Mouse (Mus musculus) cerebellum, postnatal 25 days (tissue): Measurements from ENCODE around the gene Tcte2.

ENCODE experiments used
- DNase-seq, 2 experiments: peaks; one replicate each; pipeline ENCODE4 v3.0.0; 2021; ENCODE audit warnings: mixed read lengths in 2 of 2

The Tcte2 gene

DNA sequence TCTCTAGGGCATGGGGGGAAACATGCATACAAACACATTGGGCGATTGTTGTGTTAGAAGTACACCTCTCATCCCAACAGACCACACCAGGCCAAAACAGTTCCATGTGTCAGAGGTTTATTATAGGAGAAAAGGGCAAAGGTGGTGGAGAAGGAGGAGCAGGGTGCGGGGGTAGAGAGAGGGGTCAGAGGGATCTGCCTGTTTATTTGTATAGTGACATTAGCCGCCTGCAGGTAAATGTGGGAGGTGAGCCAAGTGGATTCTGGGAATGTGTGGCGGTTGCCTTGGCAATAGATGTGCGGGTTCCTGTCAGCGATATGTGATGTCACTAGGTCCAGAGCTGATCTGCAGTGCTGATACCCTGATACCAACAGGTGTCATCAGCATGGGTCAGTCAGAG is 45.3 kb downstream of the Tcte2 start:
- no peak for DNase-seq

- no peak for DNase-seq
Observed at GRCm38 (mm10) chr17:13715511-13715910, 46.1 kb downstream of the Tcte2 start.

DNA sequence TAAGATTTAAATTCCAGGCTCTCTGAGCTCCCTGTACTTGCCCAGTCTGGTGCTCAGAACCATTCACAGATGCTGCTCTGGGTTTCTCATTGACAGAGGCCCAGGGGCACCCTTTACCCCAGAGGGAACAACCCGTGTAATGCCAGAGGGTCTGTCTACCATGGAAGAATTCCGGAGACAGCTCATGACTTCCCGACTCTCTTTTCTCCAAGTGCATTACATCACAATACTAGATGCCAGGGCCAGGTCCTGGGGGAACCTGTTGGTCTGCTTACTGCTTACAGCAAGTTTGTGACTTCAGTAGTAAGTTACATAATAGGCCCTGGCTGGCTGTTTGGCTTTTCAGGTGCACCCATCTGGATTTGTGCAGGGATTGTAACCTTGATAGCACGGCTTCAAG is 47.0 kb downstream of the Tcte2 start:
- no peak for DNase-seq

- no peak for DNase-seq
Observed at GRCm38 (mm10) chr17:13714128-13714527, 47.5 kb downstream of the Tcte2 start.

DNA sequence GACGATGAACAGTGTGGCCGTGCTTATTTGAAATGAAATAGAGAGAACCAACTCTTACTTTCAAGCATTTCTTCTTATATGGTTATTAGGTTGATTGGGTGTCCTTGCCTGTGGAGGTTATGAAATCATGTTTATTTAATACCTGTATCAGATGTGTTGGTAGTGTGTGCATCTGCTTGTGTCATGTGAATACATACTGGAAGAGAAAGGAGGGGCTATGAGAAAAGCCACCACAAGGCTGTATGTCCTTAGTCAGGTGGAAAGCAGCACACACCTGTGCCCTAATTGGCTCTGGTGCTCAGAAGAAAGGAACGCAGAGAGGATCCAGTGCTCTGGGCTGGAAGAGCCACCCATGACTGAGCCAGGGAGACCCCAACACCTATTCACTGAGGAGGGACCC is 49.1 kb downstream of the Tcte2 start:
- DNase-seq: no peak

DNA sequence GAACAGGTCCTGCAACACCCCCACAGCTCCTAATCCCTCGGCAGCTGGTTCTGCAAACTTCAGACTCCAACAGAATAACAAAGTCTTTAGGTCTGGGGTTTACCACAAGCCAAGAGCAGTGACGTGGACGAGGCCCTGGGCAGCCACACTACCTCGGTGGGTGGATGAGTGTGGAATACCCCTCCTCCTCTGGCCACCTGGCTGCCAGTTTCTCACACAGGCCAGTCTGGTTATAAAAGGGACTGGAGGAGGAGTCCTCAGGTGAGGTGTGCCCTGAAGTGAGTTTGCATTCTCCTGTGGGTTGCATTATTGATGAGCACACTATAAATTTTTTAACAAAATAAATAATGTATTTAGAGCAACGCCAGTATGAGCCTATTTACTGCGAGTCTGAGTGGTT is 49.5 kb downstream of the Tcte2 start:
- no peak for DNase-seq

DNA sequence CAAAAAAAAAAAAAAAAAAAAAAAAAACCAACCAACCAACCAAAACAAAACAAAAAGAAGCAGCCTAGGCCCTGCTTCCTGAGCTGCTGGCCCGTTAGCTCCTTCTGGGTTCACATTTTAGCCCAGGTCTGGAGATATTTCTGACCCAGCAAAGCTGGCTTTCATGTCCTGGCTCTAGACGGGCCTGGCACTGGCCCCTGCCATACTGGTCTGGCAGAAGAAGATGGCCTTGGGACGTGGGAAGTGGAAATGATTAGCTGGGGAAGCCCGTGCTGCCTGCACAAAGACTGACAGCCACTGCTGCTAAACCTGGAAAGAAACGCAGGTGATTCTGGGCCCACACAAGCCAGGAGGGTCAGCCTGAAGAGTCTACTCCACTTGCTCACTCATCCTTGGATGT is 50.5 kb downstream of the Tcte2 start:
- DNase-seq: peak; percentile 50 to 64

GRCm38 (mm10) chr17:13705481-13705921 is 56.1 kb downstream of the Tcte2 start:
- no peak for DNase-seq

GRCm38 (mm10) chr17:13703611-13704320 is 57.9 kb downstream of the Tcte2 start:
- DNase-seq: peak; percentile 83 to 85

DNA sequence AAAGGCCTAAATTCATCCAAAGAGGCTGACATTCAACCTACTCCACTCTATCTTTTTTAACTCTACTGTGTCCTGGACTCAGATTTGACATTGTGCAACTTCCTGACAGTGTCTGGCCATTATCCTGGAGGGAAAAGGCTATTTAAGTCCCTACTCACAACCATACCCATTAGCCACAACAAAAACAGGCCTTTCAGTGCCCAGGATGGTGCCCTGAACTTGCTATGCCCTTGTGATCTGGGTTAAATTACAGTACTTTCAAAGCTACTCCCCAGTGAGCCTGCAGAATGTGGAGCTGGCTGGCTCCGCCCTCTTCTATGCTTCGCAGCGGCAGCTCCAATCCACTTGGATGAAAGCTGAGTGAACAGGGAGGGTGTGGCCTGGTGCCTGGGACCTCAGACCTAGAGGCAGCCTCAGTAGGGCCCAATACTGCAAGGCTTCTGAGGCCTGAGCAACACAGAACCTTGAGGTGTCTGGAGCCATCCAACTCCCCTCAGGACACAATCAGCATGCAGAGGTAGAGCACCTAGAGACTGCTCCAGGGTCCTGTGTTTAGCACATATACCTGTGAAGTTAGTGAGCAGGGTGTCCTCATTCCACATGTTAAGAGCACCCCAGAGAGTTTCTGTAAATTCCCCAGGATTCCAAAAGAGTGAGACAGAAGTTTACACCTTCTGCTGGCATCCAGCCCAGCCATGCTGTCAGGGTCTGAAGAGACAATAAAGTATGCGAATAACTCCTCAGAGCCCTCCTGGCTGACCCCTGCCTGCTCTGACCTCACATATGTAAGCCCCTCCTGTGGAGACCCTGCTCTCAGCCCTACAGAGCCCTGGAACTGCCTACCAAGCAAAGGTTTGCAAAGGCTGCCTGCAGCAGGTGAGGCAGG is 61.3 kb downstream of the Tcte2 start:
- DNase-seq: peak in 1 of 2 experiments; percentile 37

DNA sequence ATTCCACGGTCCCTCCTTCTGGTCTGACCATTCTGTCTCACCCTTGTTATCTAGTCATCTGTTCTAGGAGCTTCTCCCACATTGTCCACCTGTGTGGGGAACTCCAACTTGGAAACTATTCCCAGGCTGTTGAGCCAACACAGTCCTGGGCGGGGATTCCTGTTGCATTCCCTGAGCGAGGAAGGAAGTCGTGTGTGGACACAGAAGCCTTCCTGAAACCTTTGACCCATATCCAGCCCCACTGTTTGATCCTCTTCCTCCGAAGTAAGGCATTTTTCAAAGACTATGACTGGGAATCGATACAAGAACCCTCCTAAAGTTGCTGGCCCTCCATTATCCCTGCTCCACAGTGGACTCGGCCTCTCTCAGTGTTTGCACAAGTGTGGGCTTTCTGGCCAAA is 61.9 kb downstream of the Tcte2 start:
- DNase-seq: no peak

DNA sequence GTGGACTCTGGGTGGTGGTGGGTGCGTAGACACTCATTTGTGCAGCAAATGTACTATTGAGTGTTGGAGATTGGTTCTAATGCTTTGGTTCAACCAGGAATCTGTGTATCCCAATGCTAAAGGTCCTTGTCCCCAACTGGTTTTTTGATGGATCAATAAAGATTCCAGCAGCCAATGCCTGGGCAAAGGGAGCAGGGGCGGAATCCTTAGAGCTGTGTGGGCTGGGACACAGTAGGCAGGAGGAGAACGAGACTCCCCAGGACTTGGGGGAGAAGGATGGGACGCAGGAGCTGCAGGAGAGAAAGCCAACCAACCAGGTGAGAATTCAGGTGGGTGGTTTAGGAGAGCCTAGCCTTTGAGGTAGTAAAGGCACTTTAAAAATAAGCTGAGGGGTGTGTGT is 63.4 kb downstream of the Tcte2 start:
- no peak for DNase-seq

GRCm38 (mm10) chr17:13697646-13698045 is 64.0 kb downstream of the Tcte2 start:
- no peak for DNase-seq

- DNase-seq: no peak
Observed at GRCm38 (mm10) chr17:13695881-13696280, 65.7 kb downstream of the Tcte2 start.

DNA sequence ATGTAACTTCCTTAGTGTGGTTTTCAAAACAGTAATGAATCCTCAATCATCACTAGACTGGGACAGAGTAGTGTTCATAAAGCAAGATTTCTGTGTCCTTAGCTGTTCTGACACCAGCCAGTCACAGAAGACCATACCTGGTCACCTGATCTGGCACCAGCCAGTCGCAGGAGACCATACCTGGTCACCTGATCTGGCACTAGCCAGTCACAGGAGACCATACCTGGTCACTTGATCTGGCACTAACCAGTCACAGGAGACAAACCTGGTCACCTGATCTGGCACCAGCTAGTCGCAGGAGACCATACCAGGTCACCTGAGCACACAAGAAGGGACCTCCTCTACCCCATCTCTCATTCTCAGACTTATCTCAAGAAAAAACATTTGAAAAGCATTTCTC is 66.4 kb downstream of the Tcte2 start:
- DNase-seq: no peak

DNA sequence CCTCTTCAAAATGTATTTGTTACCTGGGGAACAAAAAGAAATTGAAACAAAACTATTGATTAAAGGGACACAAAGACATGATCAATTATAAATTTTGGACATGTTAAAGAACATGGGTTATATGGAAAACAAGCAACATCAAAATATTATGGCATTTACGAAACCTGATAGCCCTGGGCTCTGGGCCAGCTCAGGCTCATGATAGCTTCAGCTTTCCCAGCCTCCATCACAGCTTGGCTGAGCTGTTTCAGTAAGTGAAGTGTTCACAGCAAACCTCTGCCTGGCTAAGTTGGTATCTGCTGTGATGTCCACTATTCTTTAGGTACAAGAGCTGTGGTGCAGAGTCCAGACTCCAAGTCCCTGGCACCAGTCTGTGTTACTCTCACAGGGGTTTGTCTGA is 67.4 kb downstream of the Tcte2 start:
- DNase-seq: no peak

DNA sequence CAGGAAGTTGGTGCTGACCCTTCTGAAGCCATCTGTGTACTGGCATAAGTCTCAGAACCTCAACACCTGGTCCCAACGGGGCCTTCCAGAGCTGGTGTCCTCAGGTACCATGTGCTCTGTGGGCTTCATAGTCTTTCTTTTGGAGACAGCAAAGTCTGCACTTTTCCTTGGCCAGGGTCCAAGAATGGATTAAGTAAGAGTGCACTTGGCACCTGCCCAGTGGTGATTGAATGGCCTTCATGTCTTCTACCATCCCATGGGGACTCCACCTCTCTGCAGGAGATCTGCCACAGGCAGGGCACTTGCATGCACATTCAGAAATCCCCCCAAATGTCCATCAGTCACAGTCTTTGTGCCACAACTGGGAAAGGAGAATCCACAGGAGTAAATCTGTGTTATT is 74.0 kb downstream of the Tcte2 start:
- DNase-seq: no peak

- DNase-seq: no peak
Observed at GRCm38 (mm10) chr17:13687086-13687485, 74.5 kb downstream of the Tcte2 start.

DNA sequence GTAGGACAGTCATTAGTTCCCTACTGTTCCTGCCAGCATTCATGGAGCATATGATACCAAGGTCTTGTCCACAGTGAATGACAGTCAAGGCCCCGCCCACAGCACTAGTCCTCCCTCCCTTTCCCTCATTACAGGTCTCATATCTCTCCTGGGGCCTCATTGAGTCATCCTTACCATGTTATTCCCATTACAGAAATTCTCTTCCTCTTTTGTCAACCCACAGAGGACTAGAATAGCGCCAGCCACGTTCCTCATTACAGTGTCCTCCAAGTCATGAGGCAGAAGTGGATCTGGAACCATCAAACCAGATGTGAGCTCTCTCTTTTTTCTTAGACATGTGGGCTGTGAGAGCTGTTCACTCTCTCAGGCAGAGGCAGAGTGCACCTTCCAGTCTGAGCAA is 76.0 kb downstream of the Tcte2 start:
- DNase-seq: no peak

GRCm38 (mm10) chr17:13684256-13684655 is 77.4 kb downstream of the Tcte2 start:
- no peak for DNase-seq

DNA sequence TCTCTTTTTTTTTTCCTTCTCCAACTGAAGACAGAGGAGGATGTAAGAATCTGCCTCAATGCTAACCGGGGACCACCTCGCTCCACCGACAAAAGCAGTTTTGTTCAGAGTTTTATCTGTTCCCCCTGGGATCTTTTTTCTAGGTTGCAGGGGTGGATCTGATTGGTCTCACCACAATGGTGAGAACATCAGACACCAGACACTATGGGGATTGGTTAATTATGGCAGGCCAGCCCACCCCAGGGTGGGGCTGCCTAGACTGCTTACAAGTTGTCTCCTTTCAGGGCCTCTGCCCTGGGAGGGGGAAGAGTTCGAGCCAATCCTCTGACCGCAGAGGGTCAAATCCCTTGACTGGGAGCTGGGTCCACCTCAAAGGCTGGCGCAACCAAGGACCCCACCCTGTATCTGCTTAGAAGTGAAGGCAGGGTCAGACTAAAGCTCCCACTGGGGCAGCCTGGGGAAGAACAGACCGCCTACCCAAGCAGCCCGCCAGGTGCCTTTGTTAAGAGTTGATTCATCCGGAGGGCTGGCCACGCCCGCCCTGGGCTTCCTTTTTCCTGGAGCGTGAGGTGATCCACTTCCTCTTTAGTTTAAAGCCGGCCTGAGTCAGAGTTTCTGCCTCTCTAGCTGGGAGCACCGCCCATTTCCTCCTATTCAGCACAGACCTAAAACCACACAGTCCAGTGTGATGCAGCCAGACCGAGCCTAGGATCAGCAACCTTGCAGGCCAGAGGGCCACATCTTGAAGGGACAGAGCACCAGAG is 78.0 kb downstream of the Tcte2 start:
- no peak for DNase-seq

DNA sequence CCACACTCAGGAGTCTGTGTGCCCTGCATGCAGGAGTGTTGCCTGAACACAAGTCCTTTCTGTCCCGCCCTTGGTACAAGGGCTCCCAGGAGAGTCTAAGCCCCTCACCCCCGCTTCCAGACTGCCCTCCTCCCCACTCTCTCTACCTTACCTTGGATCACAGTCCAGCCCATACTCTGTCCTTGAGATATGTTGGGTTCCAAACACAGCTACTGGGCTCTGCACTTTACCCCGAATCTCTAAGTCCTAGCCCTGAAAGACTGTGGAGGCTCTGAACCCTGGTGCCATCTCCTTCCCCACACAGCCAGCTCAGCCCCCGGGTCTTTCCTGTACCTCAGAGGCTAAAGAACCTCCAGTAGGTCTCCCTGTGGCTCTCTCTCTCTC is 78.6 kb downstream of the Tcte2 start:
- DNase-seq: no peak

DNA sequence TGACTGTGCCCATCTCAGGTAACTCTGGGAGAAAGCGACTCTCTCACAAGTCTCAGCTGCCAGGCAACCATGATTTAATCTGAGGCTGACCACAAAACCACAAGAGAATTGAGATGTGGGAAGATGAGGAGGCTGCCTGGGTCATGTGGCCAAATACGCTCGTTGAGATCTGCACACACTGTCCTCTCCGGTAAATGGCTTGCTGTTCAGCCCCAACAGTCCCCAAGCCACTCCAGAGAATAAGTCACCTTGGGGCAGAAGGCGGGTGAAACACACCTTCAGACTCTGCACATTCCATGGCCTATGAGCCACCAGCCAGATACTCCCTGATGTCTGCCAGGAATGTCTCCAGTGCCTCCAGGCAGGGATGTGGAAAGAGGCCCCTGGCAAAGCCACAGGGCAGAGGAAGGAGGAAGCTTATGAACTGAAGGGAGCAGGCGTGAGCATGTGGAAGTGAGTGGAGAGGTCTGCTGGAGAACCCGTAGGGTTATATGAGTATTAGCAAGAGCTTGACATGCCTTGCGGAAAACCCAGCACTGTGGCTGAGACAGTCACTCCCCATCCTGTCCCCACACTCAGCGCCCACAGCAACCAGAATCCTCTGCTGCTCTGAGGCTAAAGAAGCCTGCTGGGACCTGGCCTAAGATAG is 79.1 kb downstream of the Tcte2 start:
- DNase-seq: no peak
